Mouse (Mus musculus) brown adipose tissue, adult 24 weeks (tissue): ENCODE measurements around the gene Ubxn6. TPM values are rescaled to one million over a fixed set of nuclear protein-coding genes. Genes with fewer than 3 reads are reported as not detected.

Experiments
- H3K27ac ChIP-seq: fragments of 200-500 bp; replicated peaks from 2 replicates; pipeline ENCODE4 v1.5.1; 2012; ENCODE audit warnings: low read depth, mild to moderate bottlenecking, low read length
- H3K4me1 ChIP-seq: fragments of 200-500 bp; 2 replicates; pipeline ENCODE4 v1.6.1; 2012; ENCODE audit warnings: low read length, mixed read lengths; ENCODE audit not compliant: control insufficient read depth, insufficient read depth, insufficient read length
- H3K4me3 ChIP-seq: fragments of 200-500 bp; 2 replicates; pipeline ENCODE4 v1.5.1; 2012; ENCODE audit warnings: low read depth, mild to moderate bottlenecking, low read length, moderate library complexity; ENCODE audit not compliant: insufficient read depth
- polyA plus RNA-seq: library from polyadenylated mRNA; stranded (reverse); fragments of >200 nt; gene quantifications from 2 replicates; pipeline ENCODE4 v1.2.4, GENCODE M21; 2012; ENCODE audit not compliant: missing spikeins, insufficient read depth, insufficient read length

Gene Ubxn6
- polyA plus RNA-seq, 1 experiment, result 69.6 TPM

- Histone ChIP-seq H3K4me1 (no peaks in the 10 kb centered on the region), H3K4me3 (peak overlapping the region; percentile 44), H3K27ac (no peak overlapping the region)
These were observed 34.0 kb downstream of the Ubxn6 start for GRCm38 (mm10) chr17:56040857-56041163.

GRCm38 (mm10) chr17:56040030-56040856, 34.6 kb downstream of the Ubxn6 start, which contains the start of gene Chaf1a:
TSS of gene Chaf1a (plus strand) at chr17:56040439.
- no peak within 1 kb of the TSS for H3K27ac ChIP-seq

DNA sequence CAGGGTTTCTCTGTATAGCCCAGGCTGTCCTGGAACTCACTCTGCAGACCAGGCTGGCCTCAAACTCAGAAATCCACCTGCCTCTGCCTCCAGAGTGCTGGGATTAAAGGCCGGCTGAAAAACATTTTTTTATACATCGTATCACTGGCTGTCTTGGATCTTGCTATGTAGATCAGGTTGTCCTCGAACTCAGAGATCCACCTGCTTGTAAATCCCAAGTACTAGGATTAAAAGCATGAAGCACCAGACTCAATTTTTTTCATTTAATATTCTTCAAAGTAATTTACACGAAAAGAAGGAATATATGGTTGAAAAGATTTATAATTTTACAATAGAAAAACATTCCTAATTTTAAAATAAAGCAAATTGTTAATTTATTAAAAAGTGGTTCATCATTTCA, 35.5 kb downstream of the Ubxn6 start:
- peaks cover 3% of the 10 kb centered on the region for H3K4me1 ChIP-seq
- peak overlapping the region; percentile 29; the same call in 1 of the 2 replicates for H3K4me3 ChIP-seq
- H3K27ac ChIP-seq, result no peak overlapping the region

More at GRCm38 (mm10) chr17:56040030-56040856, 34.6 kb downstream of the Ubxn6 start, which contains the start of gene Chaf1a:
- H3K4me3 ChIP-seq, result peak within 1 kb of the TSS; percentile 44
- H3K4me1 ChIP-seq, result no peaks in the 10 kb centered on the region; the same call in 1 of the 2 replicates

DNA sequence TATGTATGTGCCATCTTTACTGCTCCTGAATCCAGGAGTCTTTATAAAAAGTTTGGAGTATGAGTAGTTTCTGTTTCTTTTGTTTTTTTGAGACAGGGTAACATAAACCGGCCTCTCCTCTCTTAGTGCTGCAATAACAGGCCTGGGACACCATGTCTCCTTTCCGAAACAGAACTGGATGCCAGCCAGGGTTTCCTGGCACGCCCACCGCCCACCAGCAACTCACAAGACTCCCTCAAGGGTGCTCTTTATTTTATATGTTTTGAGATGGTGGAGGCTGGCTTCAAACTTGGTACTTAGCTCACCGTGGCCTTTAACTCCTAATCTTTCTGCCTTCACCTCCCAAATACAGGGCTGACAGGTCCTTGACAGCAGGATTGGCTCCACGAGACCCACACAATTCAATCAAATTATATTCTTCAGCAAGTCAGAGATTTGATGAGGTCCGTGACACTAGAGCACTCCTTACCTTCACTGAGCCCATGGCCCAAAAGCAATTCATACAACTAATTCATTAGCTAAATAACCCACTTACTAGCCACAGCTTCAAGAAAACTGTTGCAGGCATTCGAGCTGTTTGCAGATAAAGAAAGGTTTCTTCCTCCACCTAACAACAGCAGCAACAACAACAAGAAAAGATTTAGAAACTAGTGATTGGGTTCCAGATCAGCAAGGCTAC, 36.1 kb downstream of the Ubxn6 start:
- Histone ChIP-seq H3K27ac (no peak overlapping the region), H3K4me3 (no peak overlapping the region), H3K4me1 (peaks cover 9% of the 10 kb centered on the region)

- H3K4me3 ChIP-seq, result peak overlapping the region; percentile 50
- H3K4me1 ChIP-seq, result peaks cover 9% of the 10 kb centered on the region
- peak overlapping the region; percentile 18; the same call in 1 of the 2 replicates for H3K27ac ChIP-seq
These were observed 37.9 kb downstream of the Ubxn6 start for GRCm38 (mm10) chr17:56036901-56037287.

DNA sequence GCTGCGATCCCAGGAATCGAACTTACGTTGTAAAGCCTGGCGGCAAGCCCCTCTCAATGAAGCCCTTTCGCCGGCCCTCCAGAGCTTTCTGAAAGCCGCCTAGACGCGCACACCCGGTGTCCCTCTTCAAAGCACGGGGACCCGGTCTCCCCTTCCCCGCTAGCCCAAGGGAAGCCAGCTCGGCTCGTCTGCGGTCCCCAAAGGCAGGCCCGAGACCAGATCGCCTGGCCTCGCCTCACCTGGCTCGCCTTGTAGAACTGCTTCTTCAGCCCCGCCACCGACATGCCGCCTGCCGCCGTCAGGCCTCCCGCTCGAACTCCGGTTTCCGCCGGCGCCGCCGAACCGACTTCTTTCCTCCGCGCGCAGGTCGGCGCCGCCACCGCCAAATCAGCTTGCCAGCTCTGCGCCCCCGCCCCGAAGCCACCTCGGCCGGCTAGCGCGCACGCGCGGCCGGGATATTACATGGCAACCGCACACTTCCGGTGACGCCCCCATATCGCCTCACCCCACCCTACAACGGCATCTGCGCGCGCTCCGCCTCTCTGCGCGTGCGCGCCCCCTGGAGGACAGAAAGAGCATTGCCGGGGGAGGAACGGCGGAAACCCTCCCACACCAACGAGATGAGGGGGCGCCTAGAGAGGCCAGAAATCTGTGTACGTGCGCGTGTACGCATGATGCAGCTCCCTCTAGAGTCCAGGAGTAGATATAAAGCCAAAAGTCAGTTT, 38.5 kb downstream of the Ubxn6 start, which contains the start of gene Sh3gl1:
Sh3gl1 (minus strand) TSS at position 460 of the 725 bp plus-strand sequence.
- Histone ChIP-seq H3K4me3 (peak within 1 kb of the TSS; percentile 92), H3K4me1 (peaks cover 9% of the 10 kb centered on the region), H3K27ac (peak within 1 kb of the TSS; percentile 87)

DNA sequence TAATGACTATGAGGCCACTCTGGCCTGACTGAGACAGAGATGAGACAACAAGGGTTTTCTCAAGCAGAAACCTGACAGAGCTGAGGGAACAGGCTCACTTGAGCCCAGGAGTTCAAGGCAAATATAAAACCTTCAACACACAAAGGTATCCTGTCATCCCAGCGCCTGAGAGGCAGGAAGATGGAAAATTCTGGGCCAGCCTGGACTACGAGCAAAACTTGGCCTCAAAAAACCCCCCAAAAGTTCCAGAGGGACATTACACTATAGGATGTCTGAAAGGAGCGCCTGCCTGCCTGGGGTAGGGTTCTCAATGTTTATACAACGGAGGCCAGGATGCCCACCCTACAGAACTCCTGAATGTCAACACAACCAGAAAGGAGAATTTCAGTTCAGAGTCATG, 39.6 kb downstream of the Ubxn6 start:
- Histone ChIP-seq H3K4me3 (peak overlapping the region; percentile 15), H3K4me1 (peaks cover 16% of the 10 kb centered on the region), H3K27ac (no peak overlapping the region)

DNA sequence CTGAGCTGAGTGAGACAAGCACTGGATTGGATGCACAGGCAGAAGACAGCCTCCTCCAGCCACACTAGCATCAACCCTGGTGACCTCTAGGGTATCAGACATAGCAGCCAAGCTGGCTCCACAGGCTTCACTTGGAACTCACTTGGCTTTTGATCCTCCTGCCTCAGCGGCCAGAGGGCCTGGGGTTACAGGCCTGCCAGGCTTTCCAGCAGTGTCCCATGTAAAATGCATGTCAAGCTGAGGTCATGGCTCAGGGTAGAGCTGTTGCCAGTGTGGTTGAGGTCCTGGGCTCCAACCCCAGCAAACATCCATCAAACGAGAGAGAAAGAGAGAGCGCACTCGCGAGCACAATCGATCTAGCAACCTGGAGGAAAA, 40.1 kb downstream of the Ubxn6 start:
- H3K27ac ChIP-seq, result 0 out of 2 replicates have a peak overlapping the region, but pooled peaks have one; percentile 5

GRCm38 (mm10) chr17:56034040-56034725, 40.6 kb downstream of the Ubxn6 start:
- H3K4me1 ChIP-seq, result peaks cover 23% of the 10 kb centered on the region
- H3K4me3 ChIP-seq, result peak overlapping the region; percentile 15; the same call in 1 of the 2 replicates
- H3K27ac ChIP-seq, result no peak overlapping the region

More for the DNA sequence above, 40.1 kb downstream of the Ubxn6 start:
- peak overlapping the region; percentile 15 for H3K4me3 ChIP-seq
- peaks cover 19% of the 10 kb centered on the region for H3K4me1 ChIP-seq

- peaks cover 27% of the 10 kb centered on the region for H3K4me1 ChIP-seq
- H3K4me3 ChIP-seq, result no peak overlapping the region
- H3K27ac ChIP-seq, result no peak overlapping the region
These were observed 42.0 kb downstream of the Ubxn6 start for GRCm38 (mm10) chr17:56032831-56033230.

DNA sequence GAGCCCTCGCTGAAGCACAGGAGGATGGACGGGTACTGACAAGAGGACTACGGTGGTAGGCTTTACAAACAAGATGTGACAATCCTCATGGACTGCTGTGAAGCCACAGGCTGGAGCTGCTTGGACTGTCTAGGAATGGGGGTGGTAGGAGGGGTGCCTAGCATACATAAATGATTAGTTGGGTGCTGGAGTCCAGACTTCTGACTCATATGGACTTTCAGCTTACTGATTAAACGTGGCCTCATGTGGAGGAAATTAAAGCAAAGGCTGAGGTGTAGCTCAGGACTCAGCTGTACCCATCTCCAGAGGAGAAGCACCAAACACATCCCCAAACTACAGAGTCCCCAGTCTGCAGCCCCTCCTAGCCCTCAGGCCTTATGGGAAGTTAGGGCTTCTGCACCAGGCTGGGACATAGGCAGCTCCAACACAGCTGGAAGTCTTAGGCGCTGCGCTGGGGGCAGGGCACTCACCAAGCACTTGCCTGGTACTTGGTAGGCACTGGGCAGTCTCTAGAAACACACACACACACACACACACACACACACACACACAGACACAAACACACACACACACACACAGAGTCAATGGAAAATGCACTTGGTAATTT, 42.6 kb downstream of the Ubxn6 start:
- peaks cover 33% of the 10 kb centered on the region for H3K4me1 ChIP-seq
- no peak overlapping the region for H3K27ac ChIP-seq

DNA sequence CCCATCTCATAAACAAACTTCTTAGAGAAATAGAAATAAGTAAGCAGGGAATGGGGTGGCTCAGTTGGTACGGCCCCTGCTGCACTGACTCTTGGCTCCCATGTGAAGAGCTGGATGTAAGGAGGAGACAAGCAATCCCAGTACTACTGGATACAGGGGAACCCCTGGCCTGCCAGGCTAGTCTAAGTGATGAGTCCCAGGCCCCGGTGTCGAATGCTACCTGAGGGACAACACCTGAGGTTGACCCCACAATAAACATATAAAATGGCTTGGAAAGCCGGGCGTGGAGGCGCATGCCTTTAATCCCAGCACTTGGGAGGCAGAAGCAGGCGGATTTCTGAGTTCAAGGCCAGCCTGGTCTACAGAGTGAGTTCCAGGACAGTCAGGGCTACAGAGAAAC, 43.4 kb downstream of the Ubxn6 start:
- Histone ChIP-seq H3K4me1 (peaks cover 41% of the 10 kb centered on the region), H3K27ac (no peak overlapping the region; the same call in 1 of the 2 replicates), H3K4me3 (no peak overlapping the region)

More for the DNA sequence above, 42.6 kb downstream of the Ubxn6 start:
- no peak overlapping the region for H3K4me3 ChIP-seq

DNA sequence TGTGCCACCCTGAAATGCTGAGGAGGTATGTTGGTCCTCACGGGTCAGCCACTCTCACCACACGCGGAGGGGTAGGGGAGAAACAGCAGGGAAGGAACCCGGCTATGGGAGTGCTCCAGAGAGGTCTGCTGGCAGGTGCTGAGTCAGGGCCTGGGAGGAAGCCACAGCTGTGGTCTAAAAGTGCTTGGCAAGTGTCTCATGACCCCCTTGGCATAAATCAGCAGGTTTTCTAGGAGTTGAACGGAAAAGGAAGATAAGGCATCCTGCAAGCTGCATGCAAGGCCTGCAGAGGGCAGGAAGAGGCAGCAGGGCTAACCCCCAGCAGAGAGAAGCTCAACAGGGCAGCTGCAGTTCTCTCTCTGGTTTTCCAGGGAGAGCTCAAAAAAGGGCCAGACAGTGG, 43.9 kb downstream of the Ubxn6 start:
- peak overlapping the region; percentile 4; the same call in 1 of the 2 replicates for H3K27ac ChIP-seq
- no peak overlapping the region for H3K4me3 ChIP-seq
- peaks cover 44% of the 10 kb centered on the region for H3K4me1 ChIP-seq

DNA sequence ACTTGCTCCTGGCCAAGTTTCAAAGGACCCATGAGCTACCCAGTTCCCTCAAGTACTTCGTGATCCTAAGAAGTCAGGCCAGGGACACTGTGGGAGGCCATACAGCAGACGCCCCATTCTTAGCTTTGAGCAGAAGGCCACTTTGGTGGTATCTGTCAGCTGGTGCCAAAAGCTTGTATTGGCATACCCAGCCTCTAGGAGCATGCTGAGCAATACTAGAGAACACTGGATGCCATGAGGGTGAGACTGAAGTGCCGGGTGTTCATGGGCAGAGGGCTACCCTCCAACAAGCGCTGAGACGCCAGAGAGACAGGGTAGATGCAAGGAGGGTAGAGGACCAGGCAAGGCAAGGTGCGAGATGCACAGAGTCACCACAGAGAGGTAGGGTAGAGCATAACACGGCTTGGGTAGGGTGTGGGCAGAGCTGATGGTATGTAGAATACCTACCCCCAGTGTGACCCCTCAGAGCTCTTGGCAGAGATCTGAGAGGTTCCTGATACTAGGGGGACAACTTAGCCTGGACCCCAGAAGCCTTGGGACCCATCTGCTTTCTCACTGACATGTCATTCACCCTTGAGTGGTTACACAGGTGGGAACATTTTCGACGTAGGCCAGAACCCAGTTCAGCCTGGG, 44.5 kb downstream of the Ubxn6 start:
- Histone ChIP-seq H3K27ac (peak overlapping the region; percentile 4; the same call in 1 of the 2 replicates), H3K4me1 (peaks cover 44% of the 10 kb centered on the region), H3K4me3 (no peak overlapping the region)
